Mouse (Mus musculus) liver, embryonic 13.5 days (tissue): Measurements from ENCODE around the gene Serpina3k. TPM values are rescaled to one million over a fixed set of nuclear protein-coding genes. Genes with fewer than 3 reads are reported as not detected.
"Not testable (repeated sequence)": the region's sequence is repeated elsewhere in the genome, so short reads cannot be mapped to it uniquely, and the experiment has no call there.

Experiments used
- ATAC-seq: fragments of 200-750 bp; cut with Nextera tagmentation; 2 replicates; pipeline ENCODE4 v1.8.0; 2017; ENCODE audit warnings: low read depth, mild to moderate bottlenecking, moderate number of reproducible peaks, moderate library complexity
- DNase-seq: peaks from one replicate; pipeline ENCODE4 v3.0.0; 2022
- H3K27ac ChIP-seq: fragments of 300-500 bp; sonication (generic); 2 replicates; pipeline ENCODE4 v1.5.1; 2015; ENCODE audit warnings: moderate library complexity, mild to moderate bottlenecking, inconsistent platforms
- H3K27me3 ChIP-seq: fragments of 300-500 bp; sonication (generic); 2 replicates; pipeline ENCODE4 v1.6.1; 2015; ENCODE audit warnings: mild to moderate bottlenecking, inconsistent platforms
- H3K36me3 ChIP-seq: fragments of 300-500 bp; sonication (generic); 2 replicates; pipeline ENCODE4 v1.6.1; 2015; ENCODE audit warnings: mild to moderate bottlenecking, inconsistent platforms
- H3K4me1 ChIP-seq: fragments of 300-500 bp; sonication (generic); replicated peaks from 2 replicates; pipeline ENCODE4 v1.6.1; 2015; ENCODE audit warnings: inconsistent platforms
- H3K4me2 ChIP-seq: fragments of 300-500 bp; sonication (generic); 2 replicates; pipeline ENCODE4 v1.6.1; 2015; ENCODE audit warnings: inconsistent platforms, mild to moderate bottlenecking, moderate library complexity
- H3K4me3 ChIP-seq: fragments of 300-500 bp; sonication (generic); replicated peaks from 2 replicates; pipeline ENCODE4 v1.5.1; 2015; ENCODE audit warnings: mild to moderate bottlenecking, inconsistent platforms
- H3K9ac ChIP-seq: fragments of 300-500 bp; sonication (generic); 2 replicates; pipeline ENCODE4 v1.6.1; 2015; ENCODE audit warnings: mild to moderate bottlenecking, inconsistent platforms
- H3K9me3 ChIP-seq: fragments of 300-500 bp; sonication (generic); replicated peaks from 2 replicates; pipeline ENCODE4 v1.6.1; 2016; ENCODE audit warnings: inconsistent platforms
- WGBS: fragments of 180-500 bp; shearing (Covaris S2); methylation state at CpG from one replicate; pipeline ENCODE4 v1.1.7; 2015; ENCODE audit not compliant: insufficient replicate concordance; 5-methylcytosine and 5-hydroxymethylcytosine counted together
- polyA plus RNA-seq: library from polyadenylated mRNA; unstranded; fragments of >200 nt; fragmentation: Nextera tagmentation; extraction: Ambion mirVana; gene quantifications from 2 replicates; pipeline ENCODE4 v1.2.1, GENCODE M21; 2015

Serpina3k gene
- not detected in 2 replicates for polyA plus RNA-seq

GRCm38 (mm10) chr12:104338226-104338625 is at the start of gene Serpina3k, which contains the start of gene Serpina3m:
Gene Serpina3k (plus strand): TSS chr12:104338486.
Gene Serpina3m (plus strand): TSS chr12:104338486.
- not testable (repeated sequence) for ATAC-seq, H3K4me2 ChIP-seq, H3K27me3 ChIP-seq, H3K9ac ChIP-seq, H3K4me3 ChIP-seq, H3K4me1 ChIP-seq, H3K27ac ChIP-seq, H3K36me3 ChIP-seq, DNase-seq, H3K9me3 ChIP-seq
- WGBS, result 62% methylated on average over 3 of the region's 3 CpGs

GRCm38 (mm10) chr12:104289872-104290271 is 48.4 kb upstream of the Serpina3k start:
- Histone ChIP-seq H3K4me3 (no peak overlapping the region), H3K9ac (no peak overlapping the region), H3K36me3 (no peaks in the 10 kb centered on the region), H3K9me3 (no peaks in the 10 kb centered on the region), H3K4me1 (no peaks in the 10 kb centered on the region), H3K27me3 (no peaks in the 10 kb centered on the region), H3K27ac (no peak overlapping the region), H3K4me2 (no peak overlapping the region)
- ATAC-seq, result no peak
- 32% methylated on average over 4 of the region's 4 CpGs for whole genome bisulfite sequencing
- DNase-seq, result no peak

GRCm38 (mm10) chr12:104293963-104294362 is 44.3 kb upstream of the Serpina3k start:
- no peak for DNase-seq
- Histone ChIP-seq H3K9ac (no peak overlapping the region), H3K36me3 (no peaks in the 10 kb centered on the region), H3K27ac (no peak overlapping the region), H3K9me3 (no peaks in the 10 kb centered on the region), H3K4me3 (no peak overlapping the region), H3K4me1 (no peaks in the 10 kb centered on the region), H3K27me3 (no peaks in the 10 kb centered on the region), H3K4me2 (no peak overlapping the region)
- WGBS, result 53% methylated on average over 2 of the region's 2 CpGs
- ATAC-seq, result no peak

GRCm38 (mm10) chr12:104298049-104298448 is 40.2 kb upstream of the Serpina3k start:
- 60% methylated on average over 2 of the region's 2 CpGs for WGBS
- no peaks in the 10 kb centered on the region for H3K27me3 ChIP-seq
- no peak for ATAC-seq
- H3K27ac ChIP-seq, result no peak overlapping the region
- no peaks in the 10 kb centered on the region for H3K9me3 ChIP-seq
- no peak overlapping the region for H3K4me2 ChIP-seq
- H3K36me3 ChIP-seq, result no peaks in the 10 kb centered on the region
- no peaks in the 10 kb centered on the region for H3K4me1 ChIP-seq
- H3K4me3 ChIP-seq, result no peak overlapping the region
- DNase-seq, result no peak
- no peak overlapping the region for H3K9ac ChIP-seq

GRCm38 (mm10) chr12:104305991-104306390 is 32.3 kb upstream of the Serpina3k start:
- no peaks in the 10 kb centered on the region for H3K36me3 ChIP-seq
- H3K27ac ChIP-seq, result no peak overlapping the region
- no peak overlapping the region for H3K9ac ChIP-seq
- no peaks in the 10 kb centered on the region for H3K9me3 ChIP-seq
- no peak overlapping the region for H3K4me2 ChIP-seq
- H3K4me3 ChIP-seq, result no peak overlapping the region
- 65% methylated on average over 4 of the region's 4 CpGs for WGBS
- H3K4me1 ChIP-seq, result no peaks in the 10 kb centered on the region
- DNase-seq (no peak), ATAC-seq (no peak)
- no peaks in the 10 kb centered on the region for H3K27me3 ChIP-seq

GRCm38 (mm10) chr12:104314253-104314652 is 24.0 kb upstream of the Serpina3k start, which contains the start of gene Serpina3j:
Gene Serpina3j (plus strand): TSS chr12:104314553.
- DNase-seq (no peak), ATAC-seq (no peak)
- no peaks in the 10 kb centered on the region for H3K27me3 ChIP-seq
- no peak within 1 kb of the TSS for H3K4me3 ChIP-seq
- no peaks in the 10 kb centered on the region for H3K4me1 ChIP-seq
- H3K9ac ChIP-seq, result no peak within 1 kb of the TSS
- 53% methylated on average over 1 of the region's 1 CpGs for WGBS
- no peaks in the 10 kb centered on the region for H3K9me3 ChIP-seq
- no peak within 1 kb of the TSS for H3K4me2 ChIP-seq
- H3K36me3 ChIP-seq, result no peaks in the 10 kb centered on the region
- no peak within 1 kb of the TSS for H3K27ac ChIP-seq

GRCm38 (mm10) chr12:104322454-104322853 is 15.8 kb upstream of the Serpina3k start:
- WGBS, result 34% methylated on average over 1 of the region's 1 CpGs
- no peak for ATAC-seq
- Histone ChIP-seq H3K9ac (no peak overlapping the region), H3K36me3 (no peaks in the 10 kb centered on the region), H3K27ac (no peak overlapping the region), H3K4me3 (no peak overlapping the region), H3K9me3 (no peaks in the 10 kb centered on the region), H3K4me1 (no peaks in the 10 kb centered on the region), H3K27me3 (no peaks in the 10 kb centered on the region), H3K4me2 (no peak overlapping the region)
- DNase-seq, result no peak

- Histone ChIP-seq H3K27me3 (no peaks in the 10 kb centered on the region), H3K27ac (no peak overlapping the region), H3K9me3 (no peaks in the 10 kb centered on the region), H3K9ac (no peak overlapping the region), H3K4me3 (no peak overlapping the region), H3K4me1 (no peaks in the 10 kb centered on the region), H3K36me3 (no peaks in the 10 kb centered on the region), H3K4me2 (no peak overlapping the region)
- ATAC-seq (no peak), DNase-seq (no peak)
- WGBS, result 29% methylated on average over 1 of the region's 1 CpGs
These were observed 6.6 kb upstream of the Serpina3k start for GRCm38 (mm10) chr12:104331701-104332100.

- DNase-seq, H3K4me2 ChIP-seq, H3K4me1 ChIP-seq, ATAC-seq, H3K9ac ChIP-seq, H3K9me3 ChIP-seq, H3K4me3 ChIP-seq, H3K27ac ChIP-seq, H3K27me3 ChIP-seq, H3K36me3 ChIP-seq: not testable (repeated sequence)
These were observed 1.4 kb upstream of the Serpina3k start for GRCm38 (mm10) chr12:104336873-104337272.

- WGBS, result 55% methylated on average over 3 of the region's 3 CpGs
- H3K27me3 ChIP-seq, result no peaks in the 10 kb centered on the region
- H3K4me1 ChIP-seq, result no peaks in the 10 kb centered on the region
- ATAC-seq, result no peak
- no peak overlapping the region for H3K4me2 ChIP-seq
- DNase-seq, result no peak
- no peaks in the 10 kb centered on the region for H3K9me3 ChIP-seq
- no peak overlapping the region for H3K4me3 ChIP-seq
- H3K36me3 ChIP-seq, result no peaks in the 10 kb centered on the region
- H3K27ac ChIP-seq, result no peak overlapping the region
- no peak overlapping the region for H3K9ac ChIP-seq
These were observed 419 bp downstream of the Serpina3k start for GRCm38 (mm10) chr12:104338705-104339104.

GRCm38 (mm10) chr12:104342489-104342888 is 4.2 kb downstream of the Serpina3k start:
- DNase-seq, H3K27me3 ChIP-seq, H3K4me3 ChIP-seq, H3K9me3 ChIP-seq, H3K36me3 ChIP-seq, H3K4me2 ChIP-seq, H3K27ac ChIP-seq, H3K9ac ChIP-seq, H3K4me1 ChIP-seq, ATAC-seq: not testable (repeated sequence)

GRCm38 (mm10) chr12:104345181-104345580 is 6.9 kb downstream of the Serpina3k start:
- Histone ChIP-seq H3K4me3 (no peak overlapping the region), H3K9me3 (no peaks in the 10 kb centered on the region), H3K4me1 (no peaks in the 10 kb centered on the region), H3K27ac (no peak overlapping the region), H3K9ac (no peak overlapping the region), H3K27me3 (no peaks in the 10 kb centered on the region), H3K4me2 (no peak overlapping the region), H3K36me3 (no peaks in the 10 kb centered on the region)
- WGBS, result 78% methylated on average over 2 of the region's 2 CpGs
- ATAC-seq (no peak), DNase-seq (no peak)
